Mouse (Mus musculus): ENCODE results near the gene Slc26a3.

- no peak for TF ChIP-seq EP300 (optimal IDR thresholded peaks at IDR 0.05)
- TF ChIP-seq CTCF (IDR thresholded peaks at IDR 0.05; ENCODE audit: low read depth): no peak
Observed at GRCm38 (mm10) chr12:31375283-31375615, 15.4 kb upstream of the Slc26a3 start.

Measured in stomach, postnatal 0 days (tissue).